Mouse (Mus musculus): ENCODE data around the gene Grem1. TPM values are rescaled to one million over a fixed set of nuclear protein-coding genes. Genes with fewer than 3 reads are reported as not detected.

Gene Grem1
- total RNA-seq, 1 experiment from 2014 or later = not detected

GRCm38 (mm10) chr2:113765885-113766284 is 7.4 kb upstream of the Grem1 start:
- ATAC-seq (ENCODE audit: extremely low read depth, insufficient number of reproducible peaks, low FRiP score, poor library complexity, severe bottlenecking) = no peak

GRCm38 (mm10) chr2:113764968-113765367 is 6.5 kb upstream of the Grem1 start:
- ATAC-seq (ENCODE audit: extremely low read depth, insufficient number of reproducible peaks, low FRiP score, poor library complexity, severe bottlenecking) = no peak

- ATAC-seq (ENCODE audit: extremely low read depth, insufficient number of reproducible peaks, low FRiP score, poor library complexity, severe bottlenecking) = no peak
These were observed 728 bp downstream of the Grem1 start for GRCm38 (mm10) chr2:113757525-113758310.

DNA sequence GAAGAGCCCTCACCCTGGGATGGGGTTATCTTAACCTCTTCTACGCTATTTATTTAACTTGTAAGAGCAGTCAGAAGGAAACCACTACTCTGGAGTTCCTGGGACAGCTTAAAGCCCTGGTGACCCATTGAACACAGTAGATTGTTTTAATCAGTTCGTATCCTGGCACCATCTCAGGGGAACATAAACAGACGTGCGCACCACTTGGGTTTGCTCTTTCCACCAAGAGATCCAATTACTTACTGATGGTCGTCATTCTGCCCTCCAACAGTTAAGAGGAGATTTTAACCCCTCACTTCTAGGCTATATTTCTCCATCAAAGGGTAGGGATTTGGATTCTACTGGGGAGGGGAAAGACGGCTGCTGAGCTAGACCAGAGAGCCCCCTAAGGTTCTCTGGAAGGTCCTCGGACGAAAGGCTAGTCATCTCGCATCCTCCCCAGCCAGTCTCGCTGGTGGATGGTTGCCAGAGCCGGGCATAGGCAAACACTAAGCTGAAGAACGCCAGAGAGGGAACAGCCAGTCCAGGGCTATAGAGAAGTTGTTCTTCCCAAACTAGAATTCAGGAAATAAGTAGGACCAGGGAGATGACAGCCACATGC is 1.4 kb downstream of the Grem1 start:
- no peak for ATAC-seq (ENCODE audit: extremely low read depth, insufficient number of reproducible peaks, low FRiP score, poor library complexity, severe bottlenecking)

- no peak for ATAC-seq (ENCODE audit: extremely low read depth, insufficient number of reproducible peaks, low FRiP score, poor library complexity, severe bottlenecking)
These were observed 8.7 kb downstream of the Grem1 start for GRCm38 (mm10) chr2:113749721-113750120.

GRCm38 (mm10) chr2:113749309-113749708 is 9.1 kb downstream of the Grem1 start:
- no peak for ATAC-seq (ENCODE audit: extremely low read depth, insufficient number of reproducible peaks, low FRiP score, poor library complexity, severe bottlenecking)

DNA sequence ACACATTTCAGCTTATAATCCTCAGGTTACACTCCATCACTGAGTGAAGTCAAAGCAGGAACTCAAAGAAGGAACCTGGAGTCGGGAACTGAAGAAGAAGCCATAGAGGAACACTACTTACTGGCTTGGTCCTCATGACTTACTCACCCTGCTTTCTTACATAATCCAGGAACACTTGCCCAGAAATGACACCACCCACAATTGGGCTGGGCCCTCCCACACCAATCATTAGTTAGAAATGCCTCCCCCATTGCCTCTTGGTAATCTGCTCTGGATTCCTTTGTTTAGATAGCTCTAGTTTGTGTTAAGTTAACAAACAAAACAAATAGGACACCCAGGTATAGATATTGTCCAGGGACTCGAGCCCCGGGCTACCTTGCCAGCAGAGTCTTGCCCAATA is 29.9 kb downstream of the Grem1 start:
- no peak for ATAC-seq (ENCODE audit: extremely low read depth, insufficient number of reproducible peaks, low FRiP score, poor library complexity, severe bottlenecking)

DNA sequence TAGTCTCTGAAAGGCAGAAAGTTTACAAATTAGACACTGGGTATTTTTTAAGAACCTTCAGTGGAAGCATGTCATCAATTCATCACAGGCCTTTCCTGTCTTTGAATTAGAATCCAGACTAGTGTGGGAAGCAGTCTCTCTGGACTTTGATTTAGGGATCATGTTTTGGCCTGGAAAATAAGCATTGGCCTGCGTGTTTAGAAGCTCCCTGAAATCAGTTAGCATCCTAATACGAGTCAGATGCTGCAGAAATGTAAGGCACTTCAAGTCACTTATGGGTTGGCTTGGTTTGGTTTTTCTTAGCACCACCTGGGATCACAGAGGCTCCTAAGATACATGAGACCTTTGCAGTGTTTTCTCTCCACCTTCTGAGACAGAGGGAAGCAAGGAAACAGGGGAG is 43.6 kb downstream of the Grem1 start:
- ATAC-seq (ENCODE audit: extremely low read depth, insufficient number of reproducible peaks, low FRiP score, poor library complexity, severe bottlenecking) = no peak

DNA sequence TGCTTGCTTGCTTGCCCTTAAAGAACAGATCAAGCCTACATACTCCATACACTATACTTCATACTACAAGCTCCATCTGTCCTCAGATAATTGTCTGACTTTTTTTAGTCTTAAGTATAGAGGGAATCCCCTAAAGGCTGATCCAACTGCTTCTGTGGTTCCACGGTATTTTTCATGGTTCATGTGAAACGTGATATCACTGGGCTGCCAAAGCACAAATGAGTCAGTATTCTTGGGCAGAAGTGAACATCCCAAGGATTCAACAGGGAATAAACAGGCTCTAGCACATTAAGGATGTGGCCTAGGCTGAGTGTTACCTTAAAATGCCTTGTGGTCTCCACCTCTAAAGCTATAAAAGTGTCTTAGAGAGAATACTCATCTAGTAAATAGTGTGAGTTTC is 45.0 kb downstream of the Grem1 start:
- ATAC-seq (ENCODE audit: extremely low read depth, insufficient number of reproducible peaks, low FRiP score, poor library complexity, severe bottlenecking) = no peak

DNA sequence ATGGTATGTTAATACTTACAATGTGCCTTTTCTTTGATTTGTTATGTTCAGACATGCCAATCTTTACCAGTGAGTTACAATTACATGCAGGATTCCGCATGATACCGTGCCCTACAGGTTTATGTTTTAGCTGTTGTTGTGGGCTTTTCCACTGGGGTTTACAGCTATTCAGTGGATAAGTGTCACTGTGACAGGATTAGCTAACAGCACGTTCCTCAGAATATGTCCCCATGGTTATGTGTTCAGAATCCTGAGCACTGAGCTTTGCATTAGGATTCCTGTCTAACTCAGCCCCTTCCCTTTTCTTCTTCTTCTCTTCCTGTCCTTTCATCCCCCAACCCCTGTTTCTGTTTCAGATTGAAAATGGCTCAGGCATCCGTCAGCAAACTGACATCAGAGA is 50.9 kb downstream of the Grem1 start:
- no peak for ATAC-seq (ENCODE audit: extremely low read depth, insufficient number of reproducible peaks, low FRiP score, poor library complexity, severe bottlenecking)

- ATAC-seq (ENCODE audit: extremely low read depth, insufficient number of reproducible peaks, low FRiP score, poor library complexity, severe bottlenecking) = no peak
These were observed 56.9 kb downstream of the Grem1 start for GRCm38 (mm10) chr2:113701507-113701906.

DNA sequence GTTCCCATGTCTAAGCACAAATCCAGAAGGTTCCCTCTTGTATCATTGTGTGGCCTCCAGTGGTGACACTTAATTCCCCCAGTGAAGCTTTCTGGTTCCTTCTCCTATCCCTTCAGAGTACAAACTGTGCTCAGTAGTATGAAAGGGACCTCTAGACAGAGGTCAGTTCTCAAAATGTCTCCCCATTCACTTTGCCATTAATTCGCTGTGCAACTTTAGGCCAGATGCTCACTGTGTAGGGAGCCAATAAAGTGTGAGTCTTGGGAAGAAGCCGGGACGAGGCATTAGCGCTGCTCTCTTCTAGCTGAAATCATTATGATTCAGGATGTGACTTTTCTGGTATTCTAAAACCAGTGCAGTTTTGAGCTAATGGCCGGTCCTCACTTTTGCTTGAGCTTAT is 61.8 kb downstream of the Grem1 start:
- no peak for ATAC-seq (ENCODE audit: extremely low read depth, insufficient number of reproducible peaks, low FRiP score, poor library complexity, severe bottlenecking)

DNA sequence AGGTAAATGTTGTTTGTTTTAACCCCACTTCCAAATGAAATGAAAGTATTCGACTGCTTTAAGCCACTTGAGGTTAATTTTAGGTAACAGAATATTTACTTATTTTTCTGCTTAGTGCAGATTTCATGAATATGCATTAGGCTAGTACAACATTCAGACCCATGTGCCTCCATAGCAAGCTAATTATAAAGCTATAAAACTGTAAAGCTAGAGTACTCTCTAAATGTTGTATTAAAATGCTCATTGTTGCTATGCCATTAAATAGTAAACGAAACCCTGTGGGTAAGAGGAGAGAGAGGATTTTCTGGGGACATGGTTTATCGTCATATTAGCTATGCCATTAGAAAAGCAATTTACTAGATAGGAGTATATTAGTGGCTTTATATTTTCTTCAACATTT is 62.2 kb downstream of the Grem1 start:
- no peak for ATAC-seq (ENCODE audit: extremely low read depth, insufficient number of reproducible peaks, low FRiP score, poor library complexity, severe bottlenecking)

Other genes with a start within 250 kb of the Grem1 start
- gene Scg5, start 70.5 kb upstream of the Grem1 start, total RNA-seq (2017) = 1.5 and 5.0 TPM in 2 replicates
- gene Arhgap11a, start 90.0 kb upstream of the Grem1 start, total RNA-seq (2017) = 21.0 and 21.6 TPM in 2 replicates